Mouse (Mus musculus) frontal cortex, adult (tissue): Measurements from ENCODE around the gene Olfr1249.
"Not testable (repeated sequence)": the region's sequence is repeated elsewhere in the genome, so short reads cannot be mapped to it uniquely, and the experiment has no call there.

ENCODE experiments used
- ATAC-seq: cut with Nextera tagmentation; 2 replicates; pipeline ENCODE4 v1.9.2; 2017; ENCODE audit warnings: mild to moderate bottlenecking, moderate library complexity, mixed read lengths; ENCODE audit not compliant: low TSS enrichment

Gene Olfr1249

GRCm38 (mm10) chr2:89634883-89635282 is at the start of gene Olfr1249:
Gene Olfr1249, minus strand, starts transcription at chr2:89634983.
- no peak for ATAC-seq

- ATAC-seq, result no peak
These were observed 37.1 kb upstream of the Olfr1249 start, which contains the start of gene Olfr1251 for GRCm38 (mm10) chr2:89671836-89672235. Gene Olfr1251, minus strand, starts transcription at chr2:89671936.

DNA sequence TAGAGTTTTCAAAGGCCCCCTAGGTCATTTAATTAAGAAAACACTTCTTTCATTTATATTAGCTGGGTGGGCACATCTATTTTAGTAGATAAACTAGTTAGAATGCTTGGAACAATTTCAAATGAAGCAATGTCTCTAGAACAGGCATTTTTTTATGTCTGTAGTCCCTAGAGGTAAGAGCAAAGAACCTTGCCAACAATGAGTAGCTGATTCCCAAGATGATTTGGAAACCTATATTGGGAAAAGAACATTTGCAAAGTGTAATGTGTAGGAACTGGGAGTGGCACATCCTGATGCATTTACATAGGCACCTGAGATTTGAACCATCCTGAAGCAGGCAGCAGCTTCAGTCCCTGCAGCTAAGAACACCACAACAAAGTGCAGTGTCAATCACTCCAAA is 26.6 kb upstream of the Olfr1249 start, which contains the start of gene Olfr1250:
Gene Olfr1250 (minus strand): TSS at position 101 of the 400 bp plus-strand sequence.
- ATAC-seq, result no peak

- not testable (repeated sequence) for ATAC-seq
These were observed 16.6 kb downstream of the Olfr1249 start, which contains the start of gene Olfr1248 for GRCm38 (mm10) chr2:89618145-89618544. Gene Olfr1248, minus strand, starts transcription at chr2:89618245.

GRCm38 (mm10) chr2:89614030-89614429 is 20.8 kb downstream of the Olfr1249 start, which contains the start of gene Olfr1247:
Gene Olfr1247, minus strand, starts transcription at chr2:89614130.
- no peak for ATAC-seq

GRCm38 (mm10) chr2:89593057-89593456 is 41.7 kb downstream of the Olfr1249 start, which contains the start of gene Olfr1246:
Gene Olfr1246, minus strand, starts transcription at chr2:89593157.
- no peak for ATAC-seq
